Mouse (Mus musculus) layer of hippocampus, adult 2 months (tissue): ENCODE measurements at regions not wholly inside any gene's neighbourhood (a gene's known extent, or its start where the extent isn't known, plus 50 kb on each side); places are given as distances from the start of the nearest gene placed in this dataset.

Experiments used
- DNase-seq, 2 experiments: peaks; one replicate each; pipeline ENCODE4 v3.0.0; 2022; ENCODE audit warnings: low spot score in 2 of 2
- H3K27ac ChIP-seq: fragments of 200-600 bp; 2 replicates; pipeline ENCODE4 v1.8.1; 2022
- H3K4me3 ChIP-seq: fragments of 200-600 bp; 2 replicates; pipeline ENCODE4 v1.8.1; 2022; ENCODE audit warnings: mild to moderate bottlenecking
- CTCF ChIP-seq: fragments of 200-600 bp; conservative IDR thresholded peaks from 2 replicates; pipeline ENCODE4 v1.8.1; 2022; ENCODE audit warnings: antibody characterized with exemption, mild to moderate bottlenecking, moderate library complexity

DNA sequence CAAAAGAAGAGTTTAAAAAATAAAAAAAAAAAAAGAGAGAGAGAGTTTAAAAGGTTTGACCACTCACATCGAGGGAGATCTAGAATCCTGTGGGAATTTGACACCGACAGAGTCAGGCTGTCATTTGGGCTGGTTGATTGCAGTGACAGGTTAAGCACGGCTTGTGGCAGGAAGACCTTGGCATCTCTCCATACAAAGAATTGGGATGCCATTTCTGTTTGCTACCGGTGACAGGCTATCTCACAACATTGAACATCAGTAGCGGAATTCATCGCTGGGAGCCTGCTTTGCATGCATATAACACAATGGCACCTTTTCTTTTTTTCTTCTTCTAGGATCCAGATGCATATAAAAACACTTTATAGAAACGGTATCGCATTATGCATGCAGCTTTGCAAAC lies 53.7 kb upstream of the Gm26657 start:
- no peak for TF ChIP-seq CTCF
- Histone ChIP-seq H3K4me3 (no peak overlapping the region), H3K27ac (no peak overlapping the region)
- DNase-seq: no peak

DNA sequence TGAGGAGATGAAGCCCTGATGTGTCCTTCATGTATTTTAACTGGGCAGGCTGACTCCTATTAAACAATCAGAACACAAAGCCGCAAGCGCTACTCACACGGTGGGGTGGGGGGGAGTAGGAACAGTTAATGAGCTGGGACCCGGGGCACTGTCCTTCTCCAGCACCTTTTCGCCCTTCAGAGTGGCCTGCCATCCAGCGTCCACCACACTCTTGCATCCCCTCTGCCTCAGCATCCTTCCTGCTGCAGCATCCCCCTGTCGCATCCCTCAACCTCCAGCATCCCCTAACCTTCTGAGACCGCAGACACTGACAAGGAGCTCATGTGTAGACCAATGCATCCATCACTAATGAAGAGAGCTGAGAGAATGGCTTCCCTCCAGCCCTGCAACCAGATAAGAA lies 54.2 kb upstream of the Gm26657 start:
- TF ChIP-seq CTCF: no peak
- H3K4me3 ChIP-seq: no peak overlapping the region
- H3K27ac ChIP-seq: no peak overlapping the region
- DNase-seq: no peak

DNA sequence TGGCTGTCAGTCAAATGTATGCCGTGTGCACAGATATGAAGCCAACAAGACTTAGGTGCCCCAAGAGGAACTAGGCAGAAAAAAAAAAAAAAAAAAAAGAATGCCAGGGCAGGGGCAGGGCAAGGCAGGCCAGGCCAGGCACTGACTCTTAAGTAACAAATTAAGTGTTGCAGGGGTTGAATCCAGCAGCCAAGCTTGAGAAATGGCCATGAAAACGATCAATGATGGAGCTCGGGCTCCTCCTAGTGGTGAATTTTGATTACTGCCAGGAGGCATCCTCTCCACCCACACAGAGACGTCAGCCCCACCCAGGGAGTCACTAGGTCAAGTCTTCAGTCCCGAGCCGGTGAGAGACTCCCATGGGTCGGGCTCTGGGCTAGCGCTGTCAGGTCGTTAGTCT lies 54.7 kb upstream of the Gm26657 start:
- Histone ChIP-seq H3K27ac (no peak overlapping the region), H3K4me3 (no peak overlapping the region)
- TF ChIP-seq CTCF: peak; percentile 98
- peak; percentile 72 to 83 for DNase-seq

DNA sequence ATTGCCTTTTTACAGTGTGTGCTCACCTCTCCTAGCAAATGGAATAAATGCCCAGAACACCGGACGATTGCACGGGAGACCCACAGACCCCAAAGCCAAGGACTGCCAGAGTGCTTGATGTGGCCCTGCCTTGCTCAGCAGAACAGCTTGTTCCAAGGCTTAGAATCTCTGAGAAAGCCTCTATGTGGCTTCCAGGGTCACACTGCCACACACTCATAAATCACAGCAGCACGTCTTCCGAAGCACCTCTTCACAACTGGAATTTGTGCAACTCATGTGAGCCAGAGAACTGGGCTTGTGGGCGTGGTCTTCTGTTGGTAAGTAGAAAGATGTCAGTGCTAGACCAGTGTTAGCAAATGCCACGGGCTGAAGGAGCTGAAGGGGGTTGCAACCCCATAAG lies 55.8 kb upstream of the Gm26657 start:
- no peak overlapping the region for H3K4me3 ChIP-seq
- TF ChIP-seq CTCF: no peak

DNA sequence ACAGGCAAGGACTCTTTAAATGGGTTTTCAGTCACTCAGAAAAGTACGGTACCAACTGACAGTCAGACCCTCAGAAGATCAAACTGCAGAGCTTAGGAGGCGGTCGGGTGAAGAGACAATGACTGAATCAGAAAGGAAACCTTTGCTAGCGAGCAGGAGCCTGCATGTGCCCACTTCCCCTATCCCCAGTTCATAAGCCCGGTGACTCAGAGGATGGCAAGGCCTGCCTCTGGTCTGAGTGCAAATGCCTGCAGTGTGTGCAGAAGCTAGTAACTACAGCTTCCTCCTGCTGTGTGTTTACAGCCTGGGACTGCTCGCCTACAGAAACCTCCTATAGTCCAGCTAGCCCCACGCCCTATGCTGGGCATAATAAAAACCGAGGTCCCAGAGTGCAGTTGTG lies 58.7 kb upstream of the Gm26657 start:
- no peak for TF ChIP-seq CTCF
- H3K4me3 ChIP-seq: no peak overlapping the region
- no peak for DNase-seq
- H3K27ac ChIP-seq: no peak overlapping the region

More for the DNA sequence above, 55.8 kb upstream of the Gm26657 start:
- no peak for DNase-seq
- no peak overlapping the region for H3K27ac ChIP-seq

DNA sequence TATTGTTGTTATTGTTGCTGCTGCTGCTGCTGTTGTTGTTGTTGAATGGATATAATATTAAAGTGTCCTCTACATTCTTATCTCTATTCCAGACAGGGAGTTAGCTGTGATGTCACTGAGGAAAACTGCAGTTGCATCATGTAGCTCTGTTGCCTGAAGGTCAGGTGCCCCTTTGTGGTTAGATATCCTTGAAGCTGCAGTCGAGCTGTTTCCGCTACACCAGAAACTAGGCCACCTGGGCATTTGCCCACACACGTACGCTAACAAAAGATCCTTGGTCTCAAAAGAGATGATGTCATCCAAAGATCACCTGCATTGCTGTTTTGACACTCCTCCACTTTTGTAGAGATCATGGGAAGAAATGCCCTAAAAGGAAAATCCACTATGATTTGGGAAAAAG lies 66.0 kb upstream of the Gm26657 start:
- no peak for DNase-seq
- no peak overlapping the region for H3K4me3 ChIP-seq
- no peak for TF ChIP-seq CTCF
- H3K27ac ChIP-seq: no peak overlapping the region

DNA sequence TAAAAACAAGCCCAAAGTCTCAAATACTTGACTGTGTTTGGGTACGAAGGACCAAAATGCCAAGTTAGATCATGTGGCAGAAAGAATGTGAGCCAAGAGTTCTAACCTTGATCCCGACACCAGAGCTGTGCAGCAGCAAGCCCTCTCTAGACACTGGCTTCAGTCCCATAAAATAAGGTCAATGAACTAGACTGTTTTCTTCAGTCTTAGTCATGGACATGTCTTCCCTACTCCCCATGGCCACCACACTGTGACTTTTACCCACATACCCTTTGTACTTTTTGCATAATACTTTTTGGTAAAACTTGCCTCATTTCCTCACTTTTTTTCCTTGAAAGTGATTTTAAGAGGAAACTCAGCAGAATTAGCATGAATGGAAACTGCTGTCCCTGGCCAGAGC lies 74.9 kb upstream of the Gm26657 start:
- no peak overlapping the region for H3K27ac ChIP-seq
- no peak for TF ChIP-seq CTCF
- DNase-seq: no peak
- no peak overlapping the region for H3K4me3 ChIP-seq

DNA sequence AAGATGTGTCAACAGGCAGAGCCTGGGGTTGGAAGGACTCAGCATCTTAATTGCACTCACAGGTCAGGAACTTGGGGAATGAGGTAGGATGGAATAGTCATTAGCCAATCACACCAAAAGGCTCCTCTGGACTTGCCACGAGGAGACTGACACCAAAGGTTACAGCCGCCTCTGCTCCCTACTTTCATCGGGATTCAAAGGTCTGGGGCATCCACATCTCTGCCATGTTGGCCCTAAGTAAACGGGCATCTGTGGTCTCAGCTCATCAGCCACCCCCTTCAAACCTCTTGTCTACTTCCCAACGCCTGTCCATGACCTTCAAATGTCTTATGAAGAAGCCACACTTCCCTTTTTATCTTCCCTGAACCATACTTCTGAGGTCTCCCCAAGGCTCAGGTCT lies 78.1 kb upstream of the Gm26657 start:
- DNase-seq: no peak
- no peak for TF ChIP-seq CTCF

DNA sequence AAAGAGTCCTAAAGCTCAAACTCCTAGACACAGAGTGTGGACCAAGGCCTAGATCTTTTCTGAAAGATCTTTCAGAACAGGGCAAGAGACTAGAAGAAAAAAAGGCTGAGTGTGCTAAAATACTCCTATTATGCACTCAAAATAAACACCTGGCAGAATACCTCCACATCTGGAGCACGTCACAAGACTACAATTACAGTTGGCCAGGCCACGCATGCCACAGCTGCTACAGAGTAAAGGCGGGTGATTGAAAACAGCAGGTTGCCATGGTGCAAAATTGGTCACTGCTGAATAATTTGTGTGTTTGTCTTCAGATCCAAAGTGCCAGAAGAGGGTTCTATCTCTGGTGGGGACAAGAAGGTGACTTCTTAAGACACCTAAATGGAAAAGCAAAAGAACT lies 82.8 kb upstream of the Gm26657 start:
- no peak for TF ChIP-seq CTCF
- Histone ChIP-seq H3K4me3 (no peak overlapping the region), H3K27ac (no peak overlapping the region)
- no peak for DNase-seq

More for the DNA sequence above, 78.1 kb upstream of the Gm26657 start:
- Histone ChIP-seq H3K4me3 (no peak overlapping the region), H3K27ac (no peak overlapping the region)

DNA sequence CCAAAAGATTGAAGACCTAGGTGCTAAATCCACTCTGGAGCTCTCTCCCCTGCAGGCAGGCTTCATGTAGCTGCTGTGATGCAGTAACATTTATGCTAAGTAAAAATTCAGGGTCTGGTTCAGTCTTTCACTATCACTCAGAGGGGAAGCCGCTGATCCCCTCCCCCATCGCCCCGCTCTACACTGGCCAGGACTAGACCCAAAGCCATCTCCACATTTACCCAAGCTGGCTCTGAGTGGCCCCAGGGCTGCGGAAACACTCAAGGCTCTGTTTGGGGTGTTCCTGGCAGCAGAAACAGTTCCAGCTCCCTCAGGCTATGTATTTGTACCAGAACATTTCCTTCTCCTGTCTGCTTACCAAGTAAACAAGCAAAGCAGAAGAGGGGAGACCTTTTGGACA lies 85.5 kb upstream of the Gm26657 start:
- DNase-seq: peak; percentile 24 to 25
- TF ChIP-seq CTCF: no peak
- H3K4me3 ChIP-seq: no peak overlapping the region
- no peak overlapping the region for H3K27ac ChIP-seq

DNA sequence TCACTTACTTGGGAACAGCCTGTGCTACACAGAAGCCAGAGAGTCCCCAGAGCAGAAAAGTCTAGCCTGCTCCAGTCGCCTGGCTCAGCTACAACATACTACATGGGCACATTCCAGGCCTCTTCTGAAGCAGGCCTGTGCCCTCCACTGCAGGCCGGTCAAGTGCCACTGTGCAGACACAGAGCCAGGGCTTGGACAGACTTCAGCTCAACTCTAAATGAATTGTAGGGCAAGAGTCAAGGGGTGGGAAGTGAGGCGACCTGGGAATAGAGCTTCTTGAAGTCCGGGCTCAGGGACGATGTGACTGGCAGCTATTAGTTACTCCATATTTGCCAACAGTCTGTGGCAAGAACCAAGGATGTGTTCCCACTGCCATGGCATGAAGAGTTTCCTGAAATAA lies 87.1 kb upstream of the Gm26657 start:
- no peak for DNase-seq
- H3K4me3 ChIP-seq: no peak overlapping the region
- no peak for TF ChIP-seq CTCF
- no peak overlapping the region for H3K27ac ChIP-seq

DNA sequence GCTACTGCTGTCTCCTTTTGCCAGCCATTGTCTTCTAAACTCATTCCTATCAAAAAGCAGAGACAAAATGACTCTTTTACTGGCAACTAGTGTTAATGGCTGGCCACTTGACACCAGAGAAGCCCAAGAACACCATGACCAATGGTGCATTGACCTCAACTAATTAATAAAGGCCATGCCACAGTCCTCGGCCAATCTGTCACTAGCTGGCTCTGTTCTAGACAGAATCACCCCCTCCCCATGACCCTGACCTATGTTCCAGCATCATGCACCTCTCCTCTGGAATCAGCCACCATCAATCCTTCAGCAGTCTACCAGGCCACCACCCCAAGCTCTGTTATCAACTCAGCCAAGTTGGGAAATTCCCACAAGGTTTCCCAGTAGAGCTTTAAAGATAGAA lies 90.1 kb upstream of the Gm26657 start:
- TF ChIP-seq CTCF: no peak
- Histone ChIP-seq H3K27ac (no peak overlapping the region), H3K4me3 (no peak overlapping the region)
- DNase-seq: no peak

DNA sequence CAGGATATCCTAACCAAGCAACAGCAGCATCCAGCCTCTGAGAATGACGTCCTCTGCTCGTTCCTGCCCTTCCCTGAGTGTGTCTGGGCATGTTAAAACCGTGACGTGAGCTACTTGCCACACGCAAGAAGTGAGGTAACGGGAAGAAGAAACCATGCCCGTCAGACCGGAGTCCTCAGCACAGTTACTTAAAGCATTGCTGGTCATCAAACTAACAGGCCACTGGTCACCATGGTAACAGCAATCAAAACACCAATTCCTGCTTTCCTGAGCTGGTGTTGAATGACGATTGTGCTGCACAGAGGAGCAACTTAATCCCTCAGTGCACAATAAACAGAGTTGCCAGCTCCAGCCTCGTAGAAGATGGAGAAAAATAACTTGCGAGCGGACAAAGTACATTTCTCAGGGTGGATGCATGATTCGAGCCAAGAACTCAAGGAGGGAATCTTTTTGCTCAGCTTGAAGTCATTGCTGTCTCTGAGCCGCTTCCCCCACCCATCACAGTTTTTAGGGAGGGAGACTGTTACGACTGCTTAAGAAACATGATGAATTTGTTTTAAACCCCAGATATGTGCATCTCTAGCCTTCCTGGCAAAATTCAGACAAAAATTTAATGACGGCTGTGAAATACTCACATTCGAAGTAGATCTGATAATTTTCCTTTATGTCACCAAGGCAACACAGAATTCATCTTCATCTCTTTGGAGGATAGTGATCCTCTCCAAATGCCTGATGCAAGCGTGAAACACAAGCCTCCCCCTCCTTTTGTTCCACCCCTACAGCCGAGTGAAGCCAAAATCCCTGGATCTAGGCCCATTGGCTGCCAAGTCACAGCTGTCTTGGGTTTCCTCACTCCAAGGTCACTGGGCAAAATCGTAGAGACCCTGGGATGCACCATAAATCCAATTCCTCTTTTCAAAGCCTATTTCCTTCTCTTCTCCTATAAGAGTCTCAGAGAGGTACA lies 95.6 kb upstream of the Gm26657 start:
- H3K27ac ChIP-seq: peak overlapping the region; percentile 56

DNA sequence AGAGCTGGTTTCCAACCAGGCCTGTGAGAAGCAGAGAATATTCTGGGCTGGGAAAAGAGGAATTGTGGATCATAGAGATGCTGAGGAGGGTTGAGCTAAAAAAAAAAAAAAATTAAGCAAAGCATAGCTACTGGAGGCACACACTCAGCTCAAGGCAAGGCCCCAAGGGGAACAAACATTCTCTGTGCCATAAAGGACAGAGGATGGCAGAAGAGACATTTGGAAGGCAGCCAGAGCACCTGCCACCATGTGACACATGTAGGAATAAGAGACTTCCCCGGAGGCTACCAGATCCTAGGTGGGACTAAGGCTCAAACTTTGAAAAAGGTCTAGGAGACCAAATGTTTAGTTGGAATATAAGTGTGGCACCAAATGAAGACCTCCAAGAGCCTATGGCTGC lies 96.4 kb upstream of the Gm26657 start:
- peak overlapping the region; percentile 56; the same call in 1 of the 2 replicates for H3K27ac ChIP-seq
- DNase-seq: no peak

More for the DNA sequence above, 95.6 kb upstream of the Gm26657 start:
- H3K4me3 ChIP-seq: peak overlapping the region; percentile 19
- no peak for TF ChIP-seq CTCF
- peak in 1 of 2 experiments; percentile 33 for DNase-seq

More for the DNA sequence above, 96.4 kb upstream of the Gm26657 start:
- TF ChIP-seq CTCF: no peak
- H3K4me3 ChIP-seq: no peak overlapping the region
